Mouse (Mus musculus) forebrain, embryonic 16.5 days (tissue): ENCODE data around the gene Tbl1xr1. TPM values are rescaled to one million over a fixed set of nuclear protein-coding genes. Genes with fewer than 3 reads are reported as not detected.

Experiments
- ATAC-seq: fragments of 200-750 bp; cut with Nextera tagmentation; 2 replicates; pipeline ENCODE4 v1.8.0; 2017; ENCODE audit warnings: mild to moderate bottlenecking, moderate library complexity
- H3K27ac ChIP-seq: fragments of 300-500 bp; sonication (generic); 2 replicates; pipeline ENCODE4 v1.5.1; 2014; ENCODE audit warnings: low read length, control low read depth
- H3K27me3 ChIP-seq: fragments of 300-500 bp; sonication (generic); replicated peaks from 2 replicates; pipeline ENCODE4 v1.6.1; 2014; ENCODE audit warnings: low read length; ENCODE audit not compliant: control insufficient read depth, insufficient read depth
- H3K36me3 ChIP-seq: fragments of 300-500 bp; sonication (generic); 2 replicates; pipeline ENCODE4 v1.6.1; 2014; ENCODE audit not compliant: control insufficient read depth, insufficient read depth
- H3K4me1 ChIP-seq: fragments of 300-500 bp; sonication (generic); replicated peaks from 2 replicates; pipeline ENCODE4 v1.6.1; 2014; ENCODE audit warnings: low read length; ENCODE audit not compliant: control insufficient read depth, insufficient read depth
- H3K4me2 ChIP-seq: fragments of 300-500 bp; sonication (generic); 2 replicates; pipeline ENCODE4 v1.6.1; 2014; ENCODE audit warnings: mild to moderate bottlenecking, low read length, control low read depth
- H3K4me3 ChIP-seq: fragments of 300-500 bp; sonication (generic); replicated peaks from 2 replicates; pipeline ENCODE4 v1.5.1; 2014; ENCODE audit warnings: mild to moderate bottlenecking, low read length, control low read depth
- H3K9ac ChIP-seq: fragments of 300-500 bp; sonication (generic); replicated peaks from 2 replicates; pipeline ENCODE4 v1.6.1; 2014; ENCODE audit warnings: low read depth, low read length, control low read depth
- H3K9me3 ChIP-seq: fragments of 300-500 bp; sonication (generic); 2 replicates; pipeline ENCODE4 v1.6.1; 2016; ENCODE audit warnings: low read length; ENCODE audit not compliant: control insufficient read depth
- WGBS: fragments of 180-500 bp; shearing (Covaris S2); extraction: QIAGEN DNeasy Blood & Tissue Kit; methylation state at CpG from one replicate; pipeline ENCODE4 v1.1.7; 2014; 5-methylcytosine and 5-hydroxymethylcytosine counted together
- polyA plus RNA-seq: library from polyadenylated mRNA; unstranded; fragments of >200 nt; fragmentation: Nextera tagmentation; extraction: Ambion mirVana; gene quantifications from 2 replicates; pipeline ENCODE4 v1.2.1, GENCODE M21; 2015

Gene Tbl1xr1
- polyA plus RNA-seq, 1 experiment from 2014 or later: 25.1 TPM

DNA sequence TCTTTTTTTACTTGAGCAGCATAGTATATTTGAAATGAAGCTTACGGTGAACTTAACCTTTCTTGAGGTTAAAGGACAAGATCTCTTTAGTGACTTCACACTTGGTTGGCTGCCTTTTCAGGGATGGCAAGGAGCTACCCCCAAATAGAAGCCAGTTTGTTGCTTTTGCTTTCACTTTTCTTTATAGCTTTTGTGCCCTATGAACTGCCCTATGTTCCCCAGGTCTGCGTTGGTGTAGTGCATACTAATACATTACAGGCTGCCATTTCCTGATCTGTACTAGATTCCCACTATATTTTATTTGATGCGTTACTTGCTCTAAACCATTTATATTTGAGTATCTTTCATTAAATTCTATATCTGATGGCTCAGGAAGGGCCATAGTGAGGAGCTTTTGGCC, 127.7 kb downstream of the Tbl1xr1 start:
- Histone ChIP-seq H3K9me3 (no peaks in the 10 kb centered on the region), H3K4me1 (no peaks in the 10 kb centered on the region), H3K4me3 (no peak overlapping the region), H3K4me2 (no peak overlapping the region), H3K36me3 (peaks cover 2% of the 10 kb centered on the region; the same call in 1 of the 2 replicates), H3K27ac (no peak overlapping the region), H3K27me3 (no peaks in the 10 kb centered on the region), H3K9ac (no peak overlapping the region)
- 94% methylated on average over 3 of the region's 3 CpGs for WGBS
- no peak for ATAC-seq

DNA sequence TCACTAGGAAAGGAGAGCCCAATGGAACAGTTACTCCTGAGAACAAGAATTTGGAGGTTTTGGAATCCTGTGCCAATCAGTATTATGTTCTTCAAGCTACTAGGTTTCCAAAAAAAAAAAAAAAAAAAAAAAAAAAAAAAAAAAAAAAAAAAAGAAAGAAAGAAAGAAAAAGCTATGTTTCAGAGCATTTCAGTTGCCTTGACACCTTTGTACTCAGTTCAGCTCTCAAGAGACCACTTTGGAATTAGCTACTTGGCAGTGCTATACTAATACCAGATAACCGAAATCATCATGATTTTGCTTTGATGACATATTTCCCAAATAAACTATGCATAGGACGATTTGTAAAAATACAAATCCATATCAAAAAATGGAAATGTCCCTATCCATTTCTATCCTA, 145.1 kb downstream of the Tbl1xr1 start:
- no peaks in the 10 kb centered on the region for H3K4me1 ChIP-seq
- no peak overlapping the region for H3K9ac ChIP-seq
- no peak overlapping the region for H3K4me3 ChIP-seq
- H3K27ac ChIP-seq: no peak overlapping the region
- no peak overlapping the region for H3K4me2 ChIP-seq
- H3K36me3 ChIP-seq: no peaks in the 10 kb centered on the region
- WGBS: 92% methylated on average over 2 of the region's 2 CpGs
- no peaks in the 10 kb centered on the region for H3K27me3 ChIP-seq
- ATAC-seq: no peak
- no peaks in the 10 kb centered on the region for H3K9me3 ChIP-seq

DNA sequence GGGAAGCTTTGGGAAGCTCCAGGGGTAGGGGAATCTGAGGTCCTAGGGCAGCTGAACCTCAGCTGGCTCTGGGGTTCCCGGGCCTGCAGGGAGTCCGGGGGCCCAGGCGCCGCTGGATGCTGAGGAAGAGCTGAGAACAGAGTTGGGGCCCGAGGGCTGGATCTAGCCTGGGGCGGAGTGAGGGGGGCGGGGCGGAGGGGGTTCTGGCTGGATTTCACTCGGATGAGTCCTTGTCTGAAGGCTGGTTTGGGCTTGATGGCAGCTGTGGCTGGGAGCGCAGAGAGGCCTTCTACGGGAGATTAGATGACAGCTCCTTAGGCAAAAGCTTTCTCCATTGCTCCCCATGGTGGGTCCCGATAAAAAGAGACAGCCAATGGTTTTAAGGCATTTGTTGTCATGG, 145.9 kb downstream of the Tbl1xr1 start:
- no peaks in the 10 kb centered on the region for H3K27me3 ChIP-seq
- H3K36me3 ChIP-seq: no peaks in the 10 kb centered on the region
- 51% methylated on average over 12 of the region's 12 CpGs for whole genome bisulfite sequencing
- ATAC-seq: no peak
- no peak overlapping the region for H3K9ac ChIP-seq
- H3K27ac ChIP-seq: no peak overlapping the region
- no peaks in the 10 kb centered on the region for H3K4me1 ChIP-seq
- no peak overlapping the region for H3K4me3 ChIP-seq
- no peak overlapping the region for H3K4me2 ChIP-seq
- H3K9me3 ChIP-seq: no peaks in the 10 kb centered on the region

GRCm38 (mm10) chr3:22223023-22223422, 146.6 kb downstream of the Tbl1xr1 start:
- WGBS: 87% methylated on average over 5 of the region's 5 CpGs
- no peak overlapping the region for H3K27ac ChIP-seq

GRCm38 (mm10) chr3:22228052-22228451, 151.6 kb downstream of the Tbl1xr1 start:
- no peaks in the 10 kb centered on the region for H3K9me3 ChIP-seq
- H3K27ac ChIP-seq: no peak overlapping the region
- H3K27me3 ChIP-seq: no peaks in the 10 kb centered on the region
- H3K4me2 ChIP-seq: no peak overlapping the region
- no peak for ATAC-seq
- H3K4me1 ChIP-seq: no peaks in the 10 kb centered on the region
- H3K4me3 ChIP-seq: no peak overlapping the region
- H3K36me3 ChIP-seq: no peaks in the 10 kb centered on the region
- H3K9ac ChIP-seq: no peak overlapping the region
- 85% methylated on average over 3 of the region's 3 CpGs for WGBS

More at GRCm38 (mm10) chr3:22223023-22223422, 146.6 kb downstream of the Tbl1xr1 start:
- Histone ChIP-seq H3K9ac (no peak overlapping the region), H3K4me1 (no peaks in the 10 kb centered on the region), H3K4me2 (no peak overlapping the region), H3K4me3 (no peak overlapping the region), H3K27me3 (no peaks in the 10 kb centered on the region), H3K9me3 (no peaks in the 10 kb centered on the region), H3K36me3 (no peaks in the 10 kb centered on the region)
- no peak for ATAC-seq

- 67% methylated on average over 3 of the region's 3 CpGs for WGBS
- no peak overlapping the region for H3K4me3 ChIP-seq
These were observed 154.2 kb downstream of the Tbl1xr1 start for GRCm38 (mm10) chr3:22230635-22231034.

GRCm38 (mm10) chr3:22238106-22238900, 161.9 kb downstream of the Tbl1xr1 start:
- Histone ChIP-seq H3K4me1 (no peaks in the 10 kb centered on the region), H3K4me3 (no peak overlapping the region), H3K36me3 (no peaks in the 10 kb centered on the region), H3K4me2 (no peak overlapping the region), H3K27me3 (no peaks in the 10 kb centered on the region), H3K9ac (no peak overlapping the region), H3K27ac (no peak overlapping the region), H3K9me3 (no peaks in the 10 kb centered on the region)
- WGBS: 94% methylated on average over 16 of the region's 16 CpGs
- no peak for ATAC-seq

More at GRCm38 (mm10) chr3:22230635-22231034, 154.2 kb downstream of the Tbl1xr1 start:
- Histone ChIP-seq H3K9me3 (no peaks in the 10 kb centered on the region), H3K27ac (no peak overlapping the region), H3K4me2 (no peak overlapping the region), H3K36me3 (no peaks in the 10 kb centered on the region), H3K4me1 (no peaks in the 10 kb centered on the region), H3K9ac (no peak overlapping the region), H3K27me3 (no peaks in the 10 kb centered on the region)
- no peak for ATAC-seq
